Mouse (Mus musculus) MEL (cell line): ENCODE measurements around the gene Irf2bp2. TPM values are rescaled to one million over a fixed set of nuclear protein-coding genes. Genes with fewer than 3 reads are reported as not detected.

Experiments used
- DNase-seq: peaks from one replicate; pipeline ENCODE4 v3.0.0; 2011; ENCODE audit warnings: low read depth, low spot score
- H3K27ac ChIP-seq: 2 replicates; pipeline ENCODE4 v1.5.1; 2012; ENCODE audit warnings: low read depth, mild to moderate bottlenecking, control low read depth, low read length, moderate library complexity; ENCODE audit not compliant: control insufficient read depth
- H3K27me3 ChIP-seq, 2 experiments: fragments of 150-350 bp in 1 of 2; sonication (generic) in 1 of 2; 2 replicates each; pipeline ENCODE4 v1.6.1; 2012; ENCODE audit warnings: low read length in 2 of 2, mild to moderate bottlenecking in 2 of 2, improper control_type of control experiment in 1 of 2, moderate library complexity in 1 of 2; ENCODE audit not compliant: insufficient read depth in 2 of 2, control insufficient read depth in 1 of 2
- H3K36me3 ChIP-seq, 2 experiments: 2 replicates each; pipeline ENCODE4 v1.6.1; 2012 to 2014; ENCODE audit warnings: low read length in 2 of 2, improper control_type of control experiment in 1 of 2, inconsistent platforms in 1 of 2, mild to moderate bottlenecking in 1 of 2; ENCODE audit not compliant: insufficient read depth in 2 of 2, control insufficient read depth in 1 of 2
- H3K4me1 ChIP-seq, 2 experiments: fragments of 150-350 bp in 1 of 2; sonication (generic) in 1 of 2; 2 replicates each; pipeline ENCODE4 v1.6.1; 2012; ENCODE audit warnings: low read length in 2 of 2, improper control_type of control experiment in 1 of 2, mild to moderate bottlenecking in 1 of 2; ENCODE audit not compliant: insufficient read depth in 2 of 2, control insufficient read depth in 1 of 2
- H3K4me3 ChIP-seq, 2 experiments: fragments of 150-350 bp in 1 of 2; sonication (generic) in 1 of 2; 2 replicates each; pipeline ENCODE4 v1.5.1; 2012; ENCODE audit warnings: low read depth in 2 of 2, low read length in 2 of 2, mild to moderate bottlenecking in 2 of 2, moderate library complexity in 2 of 2, control low read depth in 1 of 2, improper control_type of control experiment in 1 of 2; ENCODE audit not compliant: control insufficient read depth in 1 of 2, insufficient read depth in 1 of 2
- H3K79me2 ChIP-seq: 2 replicates; pipeline ENCODE4 v1.6.1; 2012; ENCODE audit warnings: mild to moderate bottlenecking, low read length, moderate library complexity; ENCODE audit not compliant: control insufficient read depth, poor library complexity, insufficient read depth
- H3K9ac ChIP-seq: 2 replicates; pipeline ENCODE4 v1.6.1; 2012; ENCODE audit warnings: low read depth, mild to moderate bottlenecking, control low read depth, low read length, moderate library complexity; ENCODE audit not compliant: control insufficient read depth, poor library complexity, severe bottlenecking
- H3K9me3 ChIP-seq: fragments of 150-350 bp; sonication (generic); replicated peaks from 2 replicates; pipeline ENCODE4 v1.6.1; 2012; ENCODE audit warnings: mild to moderate bottlenecking, low read length, improper control_type of control experiment, moderate library complexity; ENCODE audit not compliant: insufficient read depth
- BHLHE40 ChIP-seq: IDR thresholded peaks from 2 replicates; pipeline ENCODE4 v1.6.1; 2012; ENCODE audit warnings: low read depth, mild to moderate bottlenecking, inconsistent platforms, low read length, improper control_type of control experiment, borderline replicate concordance
- CTCF ChIP-seq, 3 experiments: IDR thresholded peaks in 2 of 3; conservative IDR thresholded peaks in 1 of 3; 2 replicates each; pipeline ENCODE4 v1.5.1; 2011 to 2012; ENCODE audit warnings: low read length in 3 of 3, low read depth in 2 of 3, mild to moderate bottlenecking in 2 of 3, improper control_type of control experiment in 1 of 3, inconsistent platforms in 1 of 3, mixed read lengths in 1 of 3, moderate library complexity in 1 of 3; ENCODE audit not compliant: control insufficient read depth in 1 of 3, insufficient read depth in 1 of 3, poor library complexity in 1 of 3, severe bottlenecking in 1 of 3
- EP300 ChIP-seq, 2 experiments: IDR thresholded peaks; 2 replicates each; pipeline ENCODE4 v1.6.1; 2011; ENCODE audit warnings: improper control_type of control experiment in 2 of 2, low read length in 2 of 2, low read depth in 1 of 2, mild to moderate bottlenecking in 1 of 2
- GATA1 ChIP-seq: IDR thresholded peaks from 2 replicates; pipeline ENCODE4 v1.6.1; 2011; ENCODE audit warnings: low read depth, low read length, improper control_type of control experiment
- HCFC1 ChIP-seq: IDR thresholded peaks from 2 replicates; pipeline ENCODE4 v1.6.1; 2012; ENCODE audit warnings: low read depth, mild to moderate bottlenecking, inconsistent platforms, low read length, improper control_type of control experiment, moderate library complexity
- JUND ChIP-seq: IDR thresholded peaks from 2 replicates; pipeline ENCODE4 v1.6.1; 2011; ENCODE audit warnings: low read depth, mild to moderate bottlenecking, improper control_type of control experiment, low read length
- KAT2A ChIP-seq: conservative IDR thresholded peaks from 2 replicates; pipeline ENCODE4 v1.6.1; 2012; ENCODE audit warnings: low read depth, low read length, improper control_type of control experiment, inconsistent platforms
- MAFK ChIP-seq: IDR thresholded peaks from 2 replicates; pipeline ENCODE4 v1.6.1; 2011; ENCODE audit warnings: low read depth, mild to moderate bottlenecking, low read length, improper control_type of control experiment, borderline replicate concordance
- MAZ ChIP-seq: IDR thresholded peaks from 2 replicates; pipeline ENCODE4 v1.6.1; 2012; ENCODE audit warnings: low read depth, mild to moderate bottlenecking, inconsistent platforms, low read length, improper control_type of control experiment
- MYC ChIP-seq: IDR thresholded peaks from 2 replicates; pipeline ENCODE4 v1.6.1; 2011; ENCODE audit warnings: low read depth, mild to moderate bottlenecking, low read length, improper control_type of control experiment, moderate library complexity
- NELFE ChIP-seq: IDR thresholded peaks from 2 replicates; pipeline ENCODE4 v1.6.1; 2011; ENCODE audit warnings: low read depth, low read length, improper control_type of control experiment
- NRF1 ChIP-seq: IDR thresholded peaks from 2 replicates; pipeline ENCODE4 v1.6.1; 2014; ENCODE audit warnings: low read depth, mild to moderate bottlenecking, inconsistent platforms, low read length, improper control_type of control experiment, moderate library complexity; ENCODE audit not compliant: poor library complexity, insufficient read depth, severe bottlenecking
- POLR2AphosphoS2 ChIP-seq: IDR thresholded peaks from 2 replicates; pipeline ENCODE4 v1.6.1; 2011; ENCODE audit warnings: low read length, improper control_type of control experiment
- RAD21 ChIP-seq: IDR thresholded peaks from 2 replicates; pipeline ENCODE4 v1.6.1; 2011; ENCODE audit warnings: mild to moderate bottlenecking, low read depth, low read length, improper control_type of control experiment
- RCOR1 ChIP-seq: IDR thresholded peaks from 2 replicates; pipeline ENCODE4 v1.6.1; 2012; ENCODE audit warnings: low read depth, mild to moderate bottlenecking, inconsistent platforms, low read length, improper control_type of control experiment
- SIN3A ChIP-seq: IDR thresholded peaks from 2 replicates; pipeline ENCODE4 v1.6.1; 2012; ENCODE audit warnings: low read length, improper control_type of control experiment, inconsistent platforms
- SMC3 ChIP-seq: IDR thresholded peaks from 2 replicates; pipeline ENCODE4 v1.6.1; 2011; ENCODE audit warnings: low read depth, low read length, improper control_type of control experiment
- TAL1 ChIP-seq: IDR thresholded peaks from 2 replicates; pipeline ENCODE4 v1.6.1; 2012; ENCODE audit warnings: mild to moderate bottlenecking, inconsistent platforms, low read length, moderate library complexity, mixed read lengths
- TBP ChIP-seq: IDR thresholded peaks from 2 replicates; pipeline ENCODE4 v1.8.0; 2011; ENCODE audit warnings: low read depth, low read length, improper control_type of control experiment
- TCF12 ChIP-seq: IDR thresholded peaks from 2 replicates; pipeline ENCODE4 v1.6.1; 2014; ENCODE audit warnings: low read depth, mild to moderate bottlenecking, inconsistent platforms, low read length, improper control_type of control experiment, moderate library complexity
- USF1 ChIP-seq: IDR thresholded peaks from 2 replicates; pipeline ENCODE4 v1.6.1; 2014; ENCODE audit warnings: low read depth, mild to moderate bottlenecking, inconsistent platforms, low read length, improper control_type of control experiment, moderate library complexity
- USF2 ChIP-seq, 2 experiments: IDR thresholded peaks; 2 replicates each; pipeline ENCODE4 v1.6.1; 2011 to 2012; ENCODE audit warnings: improper control_type of control experiment in 2 of 2, low read length in 2 of 2, borderline replicate concordance in 1 of 2, inconsistent platforms in 1 of 2, low read depth in 1 of 2, mild to moderate bottlenecking in 1 of 2; ENCODE audit not compliant: insufficient read depth in 1 of 2
- polyA plus RNA-seq, 2 experiments: library from polyadenylated mRNA; stranded (reverse) in 1 of 2; unstranded in 1 of 2; fragments of >175 nt in 1 of 2; fragments of >200 nt in 1 of 2; gene quantifications; 2 replicates each; pipeline versions ENCODE4 v1.2.1 to v1.2.4; 2012; ENCODE audit warnings: low replicate concordance in 2 of 2, low read depth in 1 of 2; ENCODE audit not compliant: insufficient read length in 2 of 2, insufficient read depth in 1 of 2, missing spikeins in 1 of 2
- total RNA-seq: library from RNA; depleted of rRNA; stranded (reverse); fragments of 300-350 nt; gene quantifications from 2 replicates; pipeline ENCODE4 v1.2.3, GENCODE M21; 2012

Irf2bp2 gene
- total and polyA plus RNA-seq, 3 experiments: 17.1 to 30.4 TPM; not detected in 1

- TF ChIP-seq POLR2AphosphoS2 (no peak), TCF12 (no peak), SIN3A (no peak)
These were observed 24.1 kb downstream of the Irf2bp2 start (continued) for GRCm38 (mm10) chr8:126569638-126570037.

GRCm38 (mm10) chr8:126567674-126568073 is 26.1 kb downstream of the Irf2bp2 start:
- TF ChIP-seq TBP: no peak
- no peak for TF ChIP-seq CTCF (IDR thresholded peaks at IDR 0.05 in 2 of 3, conservative IDR thresholded peaks at IDR 0.05 in 1 of 3; ENCODE audit: control insufficient read depth in 1 of 3, insufficient read depth in 1 of 3, low read depth in 2 of 3, low read length in 3 of 3, poor library complexity in 1 of 3, severe bottlenecking in 1 of 3)
- TF ChIP-seq USF2 (IDR thresholded peaks at IDR 0.05; ENCODE audit: borderline replicate concordance in 1 of 2, insufficient read depth in 1 of 2, low read depth in 1 of 2, low read length in 2 of 2): no peak
- Histone ChIP-seq H3K27ac (no peak overlapping the region), H3K79me2 (no peaks in the 10 kb centered on the region), H3K36me3 (no peaks in the 10 kb centered on the region), H3K9me3 (no peaks in the 10 kb centered on the region), H3K4me3 (no peak overlapping the region), H3K9ac (no peak overlapping the region), H3K27me3 (no peaks in the 10 kb centered on the region; a peak in 1 of 4 replicates), H3K4me1 (0 out of 4 replicates have a peak, but pooled peaks cover 0 to under 1% of the 10 kb centered on the region in 2 experiments)
- DNase-seq: no peak

GRCm38 (mm10) chr8:126566446-126567062 is 27.2 kb downstream of the Irf2bp2 start:
- TF ChIP-seq NRF1: no peak
- TF ChIP-seq SMC3: no peak
- no peak for TF ChIP-seq HCFC1
- TF ChIP-seq KAT2A: no peak
- TF ChIP-seq MAFK: no peak
- Histone ChIP-seq H3K79me2 (no peaks in the 10 kb centered on the region), H3K36me3 (no peaks in the 10 kb centered on the region), H3K9me3 (no peaks in the 10 kb centered on the region), H3K4me1 (no peaks in the 10 kb centered on the region), H3K27me3 (no peaks in the 10 kb centered on the region; a peak in 1 of 4 replicates), H3K27ac (no peak overlapping the region), H3K4me3 (no peak overlapping the region), H3K9ac (no peak overlapping the region)
- DNase-seq: no peak

- H3K79me2 ChIP-seq: no peaks in the 10 kb centered on the region
- no peak overlapping the region for H3K9ac ChIP-seq
- no peaks in the 10 kb centered on the region for H3K4me1 ChIP-seq
- H3K4me3 ChIP-seq: no peak overlapping the region
- no peaks in the 10 kb centered on the region for H3K36me3 ChIP-seq
- TF ChIP-seq NELFE: no peak
- TF ChIP-seq GATA1: no peak
- TF ChIP-seq RCOR1: no peak
- no peak for TF ChIP-seq POLR2AphosphoS2
- no peak for TF ChIP-seq MYC
- TF ChIP-seq RAD21: no peak
- no peak for TF ChIP-seq MAZ
- no peak for TF ChIP-seq JUND
- TF ChIP-seq USF1: no peak
- no peak for TF ChIP-seq SIN3A
- TF ChIP-seq EP300 (IDR thresholded peaks at IDR 0.05; ENCODE audit: low read depth in 1 of 2, low read length in 2 of 2): no peak
- TF ChIP-seq BHLHE40: no peak
- TF ChIP-seq TAL1: no peak
- no peak for TF ChIP-seq NRF1
- TF ChIP-seq, all 39 proteins: peak for 0
- no peak for DNase-seq
- Histone ChIP-seq H3K9me3 (no peaks in the 10 kb centered on the region), H3K27me3 (no peaks in the 10 kb centered on the region; a peak in 1 of 4 replicates), H3K27ac (no peak overlapping the region)
These were observed 27.8 kb downstream of the Irf2bp2 start for GRCm38 (mm10) chr8:126565954-126566445.
